Mouse (Mus musculus) right cerebral cortex, postnatal 4 days (tissue): ENCODE measurements at regions not wholly inside any gene's neighbourhood (a gene's known extent, or its start where the extent isn't known, plus 50 kb on each side); places are given as distances from the start of the nearest gene placed in this dataset.

Experiments
- DNase-seq: peaks from one replicate; pipeline ENCODE4 v3.0.0-alpha.2; 2022

- no peak for DNase-seq
Measured at GRCm38 (mm10) chr10:119395048-119395447, 58.6 kb upstream of the Grip1 start.

GRCm38 (mm10) chr10:119387924-119388323, 65.7 kb upstream of the Grip1 start:
- no peak for DNase-seq

GRCm38 (mm10) chr10:119382257-119382656, 71.4 kb upstream of the Grip1 start:
- no peak for DNase-seq

GRCm38 (mm10) chr10:119368566-119368965, 85.1 kb upstream of the Grip1 start:
- no peak for DNase-seq

GRCm38 (mm10) chr10:119363616-119364015, 90.0 kb upstream of the Grip1 start:
- DNase-seq: peak; percentile 19

GRCm38 (mm10) chr10:119358730-119359292, 94.8 kb upstream of the Grip1 start:
- no peak for DNase-seq

GRCm38 (mm10) chr10:119342317-119343114, 102.7 kb upstream of the Cand1 start:
- no peak for DNase-seq

- no peak for DNase-seq
Measured at GRCm38 (mm10) chr10:119340323-119340722, 100.5 kb upstream of the Cand1 start.

- no peak for DNase-seq
Measured at GRCm38 (mm10) chr10:119326912-119327311, 87.1 kb upstream of the Cand1 start.

- no peak for DNase-seq
Measured at GRCm38 (mm10) chr10:119319953-119320352, 80.1 kb upstream of the Cand1 start.

GRCm38 (mm10) chr10:119318416-119318815, 78.6 kb upstream of the Cand1 start:
- DNase-seq: no peak

GRCm38 (mm10) chr10:119311578-119311977, 71.7 kb upstream of the Cand1 start:
- DNase-seq: no peak

GRCm38 (mm10) chr10:119295740-119296139, 55.9 kb upstream of the Cand1 start:
- no peak for DNase-seq

- peak; percentile 49 for DNase-seq
Measured at GRCm38 (mm10) chr10:119294454-119295149, 54.7 kb upstream of the Cand1 start.

GRCm38 (mm10) chr10:119293372-119293771, 53.5 kb upstream of the Cand1 start:
- no peak for DNase-seq
